Mouse (Mus musculus) MEL (cell line): ENCODE data around the gene Synpo2.

Experiments used
- CTCF ChIP-seq, 3 experiments: IDR thresholded peaks in 2 of 3; conservative IDR thresholded peaks in 1 of 3; 2 replicates each; pipeline ENCODE4 v1.5.1; 2011 to 2012; ENCODE audit warnings: low read length in 3 of 3, low read depth in 2 of 3, mild to moderate bottlenecking in 2 of 3, improper control_type of control experiment in 1 of 3, inconsistent platforms in 1 of 3, mixed read lengths in 1 of 3, moderate library complexity in 1 of 3; ENCODE audit not compliant: control insufficient read depth in 1 of 3, insufficient read depth in 1 of 3, poor library complexity in 1 of 3, severe bottlenecking in 1 of 3
- POLR2A ChIP-seq, 2 experiments: IDR thresholded peaks; 2 replicates each; pipeline ENCODE4 v1.6.1; 2011 to 2012; ENCODE audit warnings: low read length in 2 of 2, mild to moderate bottlenecking in 2 of 2, control low read depth in 1 of 2, improper control_type of control experiment in 1 of 2, low read depth in 1 of 2, moderate library complexity in 1 of 2; ENCODE audit not compliant: control insufficient read depth in 1 of 2, insufficient read depth in 1 of 2, poor library complexity in 1 of 2

GRCm38 (mm10) chr3:123235921-123236320, at the start of gene Synpo2:
- TF ChIP-seq CTCF (IDR thresholded peaks at IDR 0.05 in 2 of 3, conservative IDR thresholded peaks at IDR 0.05 in 1 of 3; ENCODE audit: control insufficient read depth in 1 of 3, insufficient read depth in 1 of 3, low read depth in 2 of 3, low read length in 3 of 3, poor library complexity in 1 of 3, severe bottlenecking in 1 of 3) (no peak), POLR2A (IDR thresholded peaks at IDR 0.05; ENCODE audit: control insufficient read depth in 1 of 2, insufficient read depth in 1 of 2, low read depth in 1 of 2, low read length in 2 of 2, poor library complexity in 1 of 2) (no peak)
